In genomic region chr9:61917436-61917835, GRCm38 (mm10) we compare ENCODE assay signal across 14 mouse cellular contexts.
"Had no signal": no experiment of that assay in that cellular context is flagged by ENCODE, and none has a peak within 500 bp of the region (broad histone marks: within the 10 kb centered on the region; RNA-seq: fewer than 3 reads in every experiment).

No protein-coding gene starts in this region.

- H3K9me3 ChIP-seq: midbrain, embryonic 10.5 days; midbrain, embryonic 12.5 days; neural tube, embryonic 12.5 days; stomach, embryonic 15.5 days had no signal

- H3K4me2 ChIP-seq: lung, embryonic 14.5 days; midbrain, embryonic 12.5 days; neural tube, embryonic 12.5 days; stomach, embryonic 15.5 days had no signal

- H3K4me3 ChIP-seq: midbrain, embryonic 10.5 days; midbrain, embryonic 12.5 days; neural tube, embryonic 12.5 days; stomach, embryonic 15.5 days had no signal

- H3K9ac ChIP-seq: lung, embryonic 14.5 days; midbrain, embryonic 12.5 days; neural tube, embryonic 12.5 days; stomach, embryonic 15.5 days had no signal

- H3K27me3 ChIP-seq: midbrain, embryonic 12.5 days; neural tube, embryonic 12.5 days; stomach, embryonic 15.5 days had no signal

- H3K27ac ChIP-seq: midbrain, embryonic 10.5 days; midbrain, embryonic 12.5 days; neural tube, embryonic 12.5 days; stomach, embryonic 15.5 days; stomach, postnatal 0 days had no signal

- DNase-seq: lung, adult 18-20 months; lung, embryonic 14.5 days; lung, postnatal 10 days; lung, postnatal 4 days; midbrain, embryonic 14.5 days; right cerebral cortex, postnatal 14 days; thymus, adult 2 months; thymus, postnatal 25 days; thymus, postnatal 4 days had no signal
